Mouse (Mus musculus): ENCODE results near the gene Psmb8. TPM values are rescaled to one million over a fixed set of nuclear protein-coding genes. Genes with fewer than 3 reads are reported as not detected.
A peak's percentile ranks its signal among the peaks of the same experiment; 100 is the strongest.
"Not testable (repeated sequence)": the region's sequence is repeated elsewhere in the genome, so short reads cannot be mapped to it uniquely, and the experiment has no call there.

Gene Psmb8
- polyA plus RNA-seq, 1 experiment, result 8.7 TPM

DNA sequence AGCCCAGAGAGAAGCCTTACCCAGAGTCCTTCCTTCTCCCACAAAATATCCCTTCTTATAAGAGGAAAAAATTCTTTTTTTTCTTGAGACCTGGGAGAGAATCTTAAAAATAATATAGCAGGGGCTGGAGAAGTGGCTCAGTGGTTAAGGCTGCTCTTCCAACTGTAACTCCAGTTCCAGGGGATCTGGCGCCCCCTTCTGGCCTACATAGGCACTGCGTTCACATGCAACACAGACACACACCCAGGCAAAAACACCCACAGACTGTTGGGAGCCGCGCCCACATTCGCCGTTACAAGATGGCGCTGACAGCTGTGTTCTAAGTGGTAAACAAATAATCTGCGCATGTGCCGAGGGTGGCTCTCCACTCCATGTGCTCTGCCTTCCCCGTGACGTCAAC, 21.6 kb downstream of the Psmb8 start:
- not testable (repeated sequence) for H3K27ac ChIP-seq (ENCODE audit: insufficient read depth, low read length); H3K4me1 ChIP-seq (ENCODE audit: control insufficient read depth, insufficient read depth, low read length); H3K4me3 ChIP-seq (ENCODE audit: insufficient read depth, low read length)
- peak; percentile 37 for TF ChIP-seq CTCF (IDR thresholded peaks at IDR 0.05; ENCODE audit: extremely low read depth, insufficient read depth, low read length)

DNA sequence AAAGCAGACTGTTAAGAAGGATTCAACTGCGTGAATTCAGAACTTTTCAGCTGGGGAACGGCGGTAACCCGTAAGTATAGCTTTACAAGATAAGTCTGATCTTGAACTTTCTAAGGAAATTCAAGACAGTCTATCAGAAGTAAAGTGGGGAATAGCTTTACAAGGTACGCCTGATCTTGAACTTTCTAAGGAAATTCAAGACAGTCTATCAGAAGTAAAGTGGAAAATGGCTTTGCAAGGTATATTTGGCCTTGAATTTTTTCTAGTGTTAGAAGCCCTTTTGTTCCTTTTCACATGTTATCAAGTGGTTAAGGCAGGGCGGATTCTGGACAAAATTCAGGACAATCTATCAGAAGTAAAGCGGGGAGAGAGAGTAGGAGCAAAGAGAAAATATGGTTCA, 22.3 kb downstream of the Psmb8 start:
- H3K27ac ChIP-seq (ENCODE audit: insufficient read depth, low read length); H3K4me1 ChIP-seq (ENCODE audit: control insufficient read depth, insufficient read depth, low read length); H3K4me3 ChIP-seq (ENCODE audit: insufficient read depth, low read length): not testable (repeated sequence)

GRCm38 (mm10) chr17:34220401-34220800, 22.9 kb downstream of the Psmb8 start:
- not testable (repeated sequence) for H3K4me1 ChIP-seq (ENCODE audit: control insufficient read depth, insufficient read depth, low read length); H3K4me3 ChIP-seq (ENCODE audit: insufficient read depth, low read length)

DNA sequence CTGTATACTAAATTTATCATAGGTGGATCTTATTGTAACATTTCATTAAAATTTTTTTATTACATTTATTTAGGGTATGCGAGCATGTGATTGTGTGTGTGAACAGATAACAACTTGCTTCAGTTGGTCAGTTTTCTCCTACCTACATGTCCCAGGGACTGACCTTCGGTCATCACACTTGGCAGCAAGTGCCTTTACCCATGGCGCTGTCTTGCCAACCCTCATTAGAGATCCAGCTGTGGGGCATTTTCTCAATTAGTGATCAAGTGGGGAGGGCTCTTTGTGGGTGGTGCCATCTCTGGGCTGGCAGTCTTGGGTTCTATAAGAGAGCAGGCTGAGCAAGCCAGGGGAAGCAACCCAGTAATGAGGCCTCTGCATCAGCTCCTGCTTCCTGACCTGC, 27.3 kb downstream of the Psmb8 start:
- Histone ChIP-seq H3K4me3 (ENCODE audit: insufficient read depth, low read length) (no peak overlapping the region), H3K4me1 (ENCODE audit: control insufficient read depth, insufficient read depth, low read length) (no peaks in the 10 kb centered on the region), H3K27ac (ENCODE audit: insufficient read depth, low read length) (no peak overlapping the region)
- TF ChIP-seq CTCF (IDR thresholded peaks at IDR 0.05; ENCODE audit: extremely low read depth, insufficient read depth, low read length) (no peak), POLR2A (IDR thresholded peaks at IDR 0.05; ENCODE audit: extremely low read depth, insufficient read depth, low read length) (no peak)

More at GRCm38 (mm10) chr17:34220401-34220800, 22.9 kb downstream of the Psmb8 start:
- not testable (repeated sequence) for H3K27ac ChIP-seq (ENCODE audit: insufficient read depth, low read length)

DNA sequence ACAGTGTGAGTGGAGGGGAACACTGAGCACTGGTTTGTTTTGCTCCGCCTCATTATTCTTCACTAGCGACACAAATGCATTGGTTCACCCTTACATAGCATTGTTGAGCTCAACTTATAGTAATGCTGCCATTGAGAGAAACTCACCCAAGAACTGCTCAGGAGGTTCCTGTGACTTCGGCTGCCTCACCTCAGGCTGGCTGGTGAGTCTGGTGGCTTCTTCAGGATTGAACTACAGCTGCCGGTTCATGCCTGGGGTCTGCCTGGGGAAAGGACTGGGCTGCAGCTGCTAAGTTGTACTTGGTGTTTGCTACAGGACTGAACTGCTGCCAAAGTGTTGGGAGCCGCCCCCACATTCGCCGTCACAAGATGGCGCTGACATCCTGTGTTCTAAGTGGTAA, 27.9 kb downstream of the Psmb8 start:
- TF ChIP-seq POLR2A (IDR thresholded peaks at IDR 0.05; ENCODE audit: extremely low read depth, insufficient read depth, low read length), result no peak
- no peak for TF ChIP-seq CTCF (IDR thresholded peaks at IDR 0.05; ENCODE audit: extremely low read depth, insufficient read depth, low read length)
- H3K27ac ChIP-seq (ENCODE audit: insufficient read depth, low read length), result no peak overlapping the region
- no peaks in the 10 kb centered on the region for H3K4me1 ChIP-seq (ENCODE audit: control insufficient read depth, insufficient read depth, low read length)
- no peak overlapping the region for H3K4me3 ChIP-seq (ENCODE audit: insufficient read depth, low read length)

GRCm38 (mm10) chr17:34225911-34226310, 28.4 kb downstream of the Psmb8 start:
- not testable (repeated sequence) for H3K4me1 ChIP-seq (ENCODE audit: control insufficient read depth, insufficient read depth, low read length); H3K27ac ChIP-seq (ENCODE audit: insufficient read depth, low read length); H3K4me3 ChIP-seq (ENCODE audit: insufficient read depth, low read length)

- H3K4me1 ChIP-seq (ENCODE audit: control insufficient read depth, insufficient read depth, low read length); H3K27ac ChIP-seq (ENCODE audit: insufficient read depth, low read length); H3K4me3 ChIP-seq (ENCODE audit: insufficient read depth, low read length): not testable (repeated sequence)
These were observed 33.5 kb downstream of the Psmb8 start for GRCm38 (mm10) chr17:34230971-34231370.

- H3K27ac ChIP-seq (ENCODE audit: insufficient read depth, low read length); H3K4me1 ChIP-seq (ENCODE audit: control insufficient read depth, insufficient read depth, low read length); H3K4me3 ChIP-seq (ENCODE audit: insufficient read depth, low read length): not testable (repeated sequence)
These were observed 34.5 kb downstream of the Psmb8 start for GRCm38 (mm10) chr17:34232021-34232420.

DNA sequence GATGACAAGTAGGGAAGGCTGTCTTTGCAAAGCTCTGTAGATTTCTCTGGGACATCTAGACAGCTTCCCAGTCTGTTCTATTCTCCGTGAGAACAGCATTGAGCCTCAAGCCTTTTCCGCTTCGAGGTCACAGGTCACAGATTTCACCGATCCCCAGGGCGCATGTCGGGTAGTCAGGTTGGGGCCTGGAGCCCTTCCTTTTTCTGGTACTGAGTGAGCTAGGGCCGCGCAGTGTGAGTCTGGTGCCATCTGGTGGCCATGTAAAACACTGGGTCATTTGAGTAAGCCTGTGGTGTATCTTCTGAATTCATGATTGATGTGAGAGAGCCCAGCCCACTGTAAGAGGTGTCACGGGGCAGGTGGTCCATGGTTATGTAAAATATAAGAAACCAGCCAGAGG, 37.4 kb downstream of the Psmb8 start:
- Histone ChIP-seq H3K27ac (ENCODE audit: insufficient read depth, low read length) (no peak overlapping the region), H3K4me1 (ENCODE audit: control insufficient read depth, insufficient read depth, low read length) (no peaks in the 10 kb centered on the region), H3K4me3 (ENCODE audit: insufficient read depth, low read length) (no peak overlapping the region)
- TF ChIP-seq POLR2A (IDR thresholded peaks at IDR 0.05; ENCODE audit: extremely low read depth, insufficient read depth, low read length) (no peak), CTCF (IDR thresholded peaks at IDR 0.05; ENCODE audit: extremely low read depth, insufficient read depth, low read length) (peak; percentile 86)

GRCm38 (mm10) chr17:34236691-34237090, 39.2 kb downstream of the Psmb8 start:
- H3K4me1 ChIP-seq (ENCODE audit: control insufficient read depth, insufficient read depth, low read length), result no peaks in the 10 kb centered on the region
- H3K27ac ChIP-seq (ENCODE audit: insufficient read depth, low read length), result no peak overlapping the region
- H3K4me3 ChIP-seq (ENCODE audit: insufficient read depth, low read length), result no peak overlapping the region
- TF ChIP-seq POLR2A (IDR thresholded peaks at IDR 0.05; ENCODE audit: extremely low read depth, insufficient read depth, low read length) (no peak), CTCF (IDR thresholded peaks at IDR 0.05; ENCODE audit: extremely low read depth, insufficient read depth, low read length) (no peak)

- Histone ChIP-seq H3K27ac (ENCODE audit: insufficient read depth, low read length) (no peak overlapping the region), H3K4me3 (ENCODE audit: insufficient read depth, low read length) (no peak overlapping the region), H3K4me1 (ENCODE audit: control insufficient read depth, insufficient read depth, low read length) (no peaks in the 10 kb centered on the region)
- TF ChIP-seq CTCF (IDR thresholded peaks at IDR 0.05; ENCODE audit: extremely low read depth, insufficient read depth, low read length) (no peak), POLR2A (IDR thresholded peaks at IDR 0.05; ENCODE audit: extremely low read depth, insufficient read depth, low read length) (no peak)
These were observed 40.2 kb downstream of the Psmb8 start for GRCm38 (mm10) chr17:34237741-34238140.

DNA sequence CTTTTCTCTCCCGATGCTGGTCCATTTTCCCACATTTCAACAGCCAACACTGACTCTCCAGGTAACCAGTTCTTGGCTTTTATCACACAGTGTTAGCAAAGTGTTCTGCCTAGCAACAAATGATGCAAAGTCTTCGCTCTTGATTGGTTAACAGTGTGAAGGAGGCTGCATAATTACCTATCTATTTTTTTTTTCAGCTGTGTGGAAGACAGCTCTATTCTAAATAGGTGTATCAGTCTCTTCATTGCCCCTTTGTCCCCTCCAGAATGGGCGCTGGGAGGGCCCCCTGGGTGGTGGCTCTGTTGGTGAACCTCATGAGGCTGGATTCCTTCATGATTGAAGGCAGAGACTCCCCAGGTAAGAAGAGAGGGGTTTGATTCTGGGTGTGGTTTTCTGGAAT, 41.2 kb downstream of the Psmb8 start, which contains the start of gene H2-Ob:
H2-Ob (plus strand) TSS at position 198 of the 400 bp plus-strand sequence.
- Histone ChIP-seq H3K27ac (ENCODE audit: insufficient read depth, low read length) (0 out of 2 replicates have a peak within 1 kb of the TSS, but pooled peaks have one; percentile 28), H3K4me1 (ENCODE audit: control insufficient read depth, insufficient read depth, low read length) (no peaks in the 10 kb centered on the region), H3K4me3 (ENCODE audit: insufficient read depth, low read length) (no peak within 1 kb of the TSS)
- TF ChIP-seq CTCF (IDR thresholded peaks at IDR 0.05; ENCODE audit: extremely low read depth, insufficient read depth, low read length), result no peak
- no peak for TF ChIP-seq POLR2A (IDR thresholded peaks at IDR 0.05; ENCODE audit: extremely low read depth, insufficient read depth, low read length)
